Mouse (Mus musculus) heart, postnatal 0 days (tissue): ENCODE results near the gene Cntn5. TPM values are rescaled to one million over a fixed set of nuclear protein-coding genes. Genes with fewer than 3 reads are reported as not detected.

Source experiments
- ATAC-seq: fragments of 200-750 bp; cut with Nextera tagmentation; 2 replicates; pipeline ENCODE4 v1.8.0; 2017; ENCODE audit warnings: low read depth, moderate number of reproducible peaks, moderate library complexity; ENCODE audit not compliant: insufficient read depth
- DNase-seq: peaks from one replicate; pipeline ENCODE4 v3.0.0-alpha.2; 2016; ENCODE audit warnings: low spot score
- H3K27ac ChIP-seq: fragments of 300-500 bp; sonication (generic); 2 replicates; pipeline ENCODE4 v1.5.1; 2014; ENCODE audit warnings: low read depth, mild to moderate bottlenecking
- H3K27me3 ChIP-seq: fragments of 300-500 bp; sonication (generic); 2 replicates; pipeline ENCODE4 v1.6.1; 2014; ENCODE audit warnings: low read length, mixed read lengths; ENCODE audit not compliant: control insufficient read depth, insufficient read depth
- H3K36me3 ChIP-seq: fragments of 300-500 bp; sonication (generic); replicated peaks from 2 replicates; pipeline ENCODE4 v1.6.1; 2014; ENCODE audit warnings: low read length, mixed read lengths; ENCODE audit not compliant: control insufficient read depth, insufficient read depth
- H3K4me1 ChIP-seq: fragments of 300-500 bp; sonication (generic); 2 replicates; pipeline ENCODE4 v1.6.1; 2014; ENCODE audit warnings: antibody characterized with exemption; ENCODE audit not compliant: control insufficient read depth, insufficient read depth
- H3K4me2 ChIP-seq: fragments of 300-500 bp; sonication (generic); 2 replicates; pipeline ENCODE4 v1.6.1; 2014; ENCODE audit warnings: low read depth, mild to moderate bottlenecking, low read length, moderate library complexity
- H3K4me3 ChIP-seq: fragments of 300-500 bp; sonication (generic); 2 replicates; pipeline ENCODE4 v1.5.1; 2014; ENCODE audit warnings: low read depth, low read length
- H3K9ac ChIP-seq: fragments of 300-500 bp; sonication (generic); replicated peaks from 2 replicates; pipeline ENCODE4 v1.6.1; 2014; ENCODE audit warnings: low read depth, low read length, mixed read lengths
- H3K9me3 ChIP-seq: fragments of 300-500 bp; sonication (generic); replicated peaks from 2 replicates; pipeline ENCODE4 v1.6.1; 2016; ENCODE audit warnings: low read length; ENCODE audit not compliant: control insufficient read depth
- CTCF ChIP-seq: IDR thresholded peaks from 2 replicates; pipeline ENCODE4 v1.5.1; 2016; ENCODE audit warnings: antibody characterized with exemption, control low read depth, low read depth
- EP300 ChIP-seq: IDR thresholded peaks from 2 replicates; pipeline ENCODE4 v1.6.1; 2016; ENCODE audit warnings: antibody characterized with exemption, low read depth
- WGBS: fragments of 180-500 bp; shearing (Covaris S2); extraction: QIAGEN DNeasy Blood & Tissue Kit; methylation state at CpG from one replicate; pipeline ENCODE4 v1.1.7; 2014; 5-methylcytosine and 5-hydroxymethylcytosine counted together
- polyA plus RNA-seq: library from polyadenylated mRNA; unstranded; fragments of >200 nt; fragmentation: Nextera tagmentation; extraction: Ambion mirVana; gene quantifications from 2 replicates; pipeline ENCODE4 v1.2.1, GENCODE M21; 2015
- total RNA-seq: library from RNA; depleted of rRNA; stranded (reverse); fragments of >200 nt; gene quantifications from 2 replicates; pipeline ENCODE4 v1.2.3, GENCODE M21; 2014; ENCODE audit warnings: low replicate concordance

The Cntn5 gene
- total and polyA plus RNA-seq, 2 experiments from 2014 or later, result 0.07 to 0.19 TPM

GRCm38 (mm10) chr9:10650632-10651031, 253.9 kb downstream of the Cntn5 start:
- ATAC-seq (no peak), DNase-seq (no peak)
- no peak overlapping the region for H3K4me3 ChIP-seq
- H3K9me3 ChIP-seq, result no peaks in the 10 kb centered on the region
- H3K27ac ChIP-seq, result no peak overlapping the region
- H3K4me2 ChIP-seq, result no peak overlapping the region
- H3K36me3 ChIP-seq, result no peaks in the 10 kb centered on the region
- 70% methylated on average over 1 of the region's 1 CpGs for WGBS
- H3K9ac ChIP-seq, result no peak overlapping the region
- TF ChIP-seq EP300, result no peak
- TF ChIP-seq CTCF, result no peak
- H3K27me3 ChIP-seq, result no peaks in the 10 kb centered on the region
- no peaks in the 10 kb centered on the region for H3K4me1 ChIP-seq

- no peak overlapping the region for H3K4me3 ChIP-seq
Measured at GRCm38 (mm10) chr9:10645951-10646350, 258.6 kb downstream of the Cntn5 start.

GRCm38 (mm10) chr9:10645045-10645830, 259.3 kb downstream of the Cntn5 start:
- TF ChIP-seq EP300, result no peak
- no peak for TF ChIP-seq CTCF
- Histone ChIP-seq H3K27ac (no peak overlapping the region), H3K4me2 (no peak overlapping the region), H3K9ac (no peak overlapping the region), H3K9me3 (no peaks in the 10 kb centered on the region), H3K4me3 (no peak overlapping the region), H3K27me3 (no peaks in the 10 kb centered on the region), H3K4me1 (no peaks in the 10 kb centered on the region), H3K36me3 (no peaks in the 10 kb centered on the region)
- whole genome bisulfite sequencing, result 33% methylated on average over 7 of the region's 7 CpGs
- ATAC-seq (peak; percentile 33; the same call in 1 of the 2 replicates), DNase-seq (peak; percentile 27)

More at GRCm38 (mm10) chr9:10645951-10646350, 258.6 kb downstream of the Cntn5 start:
- TF ChIP-seq EP300, result no peak
- TF ChIP-seq CTCF, result no peak
- Histone ChIP-seq H3K27ac (no peak overlapping the region), H3K27me3 (no peaks in the 10 kb centered on the region), H3K4me2 (no peak overlapping the region), H3K9me3 (no peaks in the 10 kb centered on the region), H3K9ac (no peak overlapping the region), H3K36me3 (no peaks in the 10 kb centered on the region), H3K4me1 (no peaks in the 10 kb centered on the region)
- no peak for DNase-seq
- 78% methylated on average over 5 of the region's 5 CpGs for WGBS
- no peak for ATAC-seq

- Histone ChIP-seq H3K4me2 (no peak overlapping the region), H3K4me1 (no peaks in the 10 kb centered on the region), H3K36me3 (no peaks in the 10 kb centered on the region), H3K27me3 (no peaks in the 10 kb centered on the region), H3K9ac (no peak overlapping the region), H3K27ac (no peak overlapping the region), H3K9me3 (no peaks in the 10 kb centered on the region), H3K4me3 (no peak overlapping the region)
- TF ChIP-seq CTCF (no peak), EP300 (no peak)
- DNase-seq (no peak), ATAC-seq (no peak)
- WGBS, result 82% methylated on average over 5 of the region's 5 CpGs
Measured at GRCm38 (mm10) chr9:10618036-10618435, 286.5 kb downstream of the Cntn5 start.

DNA sequence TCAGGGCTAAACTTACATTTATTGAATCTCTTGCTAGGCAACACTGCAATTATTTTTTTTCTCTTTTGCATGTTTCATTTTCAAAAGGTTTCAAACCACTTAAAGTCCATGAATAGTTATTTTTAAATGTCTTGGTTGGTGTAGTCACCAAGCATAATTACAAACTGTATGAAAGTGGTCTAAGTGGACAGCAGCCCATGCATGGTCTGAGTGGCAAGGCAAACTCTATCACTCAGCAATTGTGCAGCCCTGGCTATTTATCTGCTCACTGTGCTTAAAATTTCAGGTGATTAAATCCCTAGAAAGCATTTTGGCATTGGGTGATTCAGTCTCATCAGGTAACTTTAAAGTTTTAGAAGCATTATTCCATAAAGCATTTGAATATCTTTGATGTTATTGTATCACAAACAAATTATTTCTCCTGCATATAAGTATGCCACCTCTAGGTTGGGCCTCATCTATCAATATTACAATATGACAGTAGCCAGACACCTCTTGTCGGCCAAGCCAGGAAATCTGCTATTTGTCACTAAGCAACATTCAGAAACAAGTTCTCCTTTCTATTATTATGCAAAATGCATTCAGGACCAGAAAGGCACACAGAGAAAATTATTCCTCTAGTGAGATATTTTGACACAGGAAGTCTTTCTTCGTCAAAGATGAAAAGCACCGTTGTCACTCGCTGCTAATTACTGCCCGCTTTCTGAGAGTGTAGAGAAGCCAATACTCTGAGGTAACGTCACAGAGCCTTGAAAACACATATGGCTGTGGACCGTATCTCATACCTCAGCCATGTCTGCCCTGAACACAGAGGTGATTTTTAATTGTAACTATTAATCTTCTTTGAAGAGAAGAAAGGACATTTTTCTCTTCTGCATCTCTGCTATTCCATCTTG, 329.0 kb downstream of the Cntn5 start:
- no peak overlapping the region for H3K27ac ChIP-seq
- TF ChIP-seq EP300 (no peak), CTCF (no peak)
- no peak overlapping the region for H3K4me2 ChIP-seq
- no peak overlapping the region for H3K4me3 ChIP-seq
- no peaks in the 10 kb centered on the region for H3K36me3 ChIP-seq
- H3K4me1 ChIP-seq, result no peaks in the 10 kb centered on the region
- H3K9ac ChIP-seq, result no peak overlapping the region
- 71% methylated on average over 7 of the region's 7 CpGs for whole genome bisulfite sequencing
- ATAC-seq (no peak), DNase-seq (no peak)
- no peaks in the 10 kb centered on the region for H3K27me3 ChIP-seq
- H3K9me3 ChIP-seq, result no peaks in the 10 kb centered on the region
